Mouse (Mus musculus) macrophage (primary cell): Measurements from ENCODE around the gene Nfyc. TPM values are rescaled to one million over a fixed set of nuclear protein-coding genes. Genes with fewer than 3 reads are reported as not detected.

Experiments used
- H3K27ac ChIP-seq: fragments of 350-480 bp; formaldehyde crosslinking; 2 replicates; pipeline ENCODE4 v1.9.0; 2021
- H3K36me3 ChIP-seq: fragments of 350-480 bp; formaldehyde crosslinking; 2 replicates; pipeline ENCODE4 v1.9.0; 2021; ENCODE audit errors: inconsistent target
- H3K4me3 ChIP-seq: fragments of 350-480 bp; formaldehyde crosslinking; 2 replicates; pipeline ENCODE4 v1.9.0; 2021; ENCODE audit errors: inconsistent target
- H3K79me2 ChIP-seq: fragments of 350-480 bp; formaldehyde crosslinking; 2 replicates; pipeline ENCODE4 v1.9.0; 2021; ENCODE audit errors: inconsistent target
- WGBS: methylation state at CpG from one replicate; pipeline ENCODE4 v1.1.7; 2026; ENCODE audit warnings: inconsistent platforms; ENCODE audit not compliant: missing documents; 5-methylcytosine and 5-hydroxymethylcytosine counted together
- polyA plus RNA-seq: library from polyadenylated mRNA; stranded (reverse); fragments of 250-400 nt; gene quantifications from 3 replicates; pipeline ENCODE4 v1.2.4, GENCODE M21; 2018; ENCODE audit warnings: inconsistent platforms

The Nfyc gene
- polyA plus RNA-seq, 1 experiment from 2014 or later: 28.3 TPM

DNA sequence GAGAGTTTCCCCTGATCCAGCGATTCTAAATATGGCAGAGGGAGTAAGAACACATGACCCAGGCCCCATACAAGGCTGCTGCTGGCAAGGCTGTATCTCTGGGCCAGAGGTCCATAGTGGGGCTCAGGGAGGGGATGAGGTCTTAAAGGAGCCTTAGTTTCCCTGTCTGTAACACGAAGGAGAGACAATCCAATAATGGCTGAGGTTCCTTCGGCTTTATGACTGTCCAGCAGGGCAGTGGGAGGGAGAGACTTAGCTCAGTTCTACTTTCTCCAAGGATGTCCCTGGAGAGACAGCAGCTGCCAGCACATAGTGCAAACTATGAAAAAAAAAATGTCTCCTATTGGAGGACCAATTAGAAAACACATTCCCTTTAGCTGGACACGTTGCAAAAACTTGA, 105.2 kb downstream of the Nfyc start:
- Histone ChIP-seq H3K27ac (no peak overlapping the region), H3K4me3 (no peak overlapping the region), H3K79me2 (no peaks in the 10 kb centered on the region), H3K36me3 (no peaks in the 10 kb centered on the region)
- WGBS: 76% methylated on average over 4 of the region's 4 CpGs

- WGBS: 86% methylated on average over 5 of the region's 5 CpGs
- Histone ChIP-seq H3K79me2 (no peaks in the 10 kb centered on the region), H3K4me3 (no peak overlapping the region), H3K36me3 (no peaks in the 10 kb centered on the region), H3K27ac (no peak overlapping the region)
These were observed 105.8 kb downstream of the Nfyc start for GRCm38 (mm10) chr4:120725516-120726090.

DNA sequence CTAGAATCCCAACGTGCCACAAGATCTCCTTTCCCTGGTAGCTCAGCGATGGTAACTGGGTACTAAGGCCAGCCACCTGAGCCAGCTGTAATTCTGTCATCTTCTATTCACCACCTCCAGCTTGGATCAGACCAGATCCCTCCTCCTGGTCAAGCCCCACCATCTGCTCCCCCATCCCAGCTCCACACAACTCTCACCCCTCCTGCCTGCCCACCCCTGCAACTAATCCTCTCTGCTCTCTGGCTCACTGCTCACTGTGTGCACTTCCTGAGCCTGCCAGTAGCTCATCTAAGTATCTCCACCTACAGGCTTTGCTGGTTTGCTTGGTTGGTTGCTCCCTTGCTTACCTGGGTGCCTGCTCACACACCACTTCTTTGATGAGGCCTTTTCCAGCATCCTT, 109.8 kb downstream of the Nfyc start:
- Histone ChIP-seq H3K27ac (no peak overlapping the region), H3K79me2 (no peaks in the 10 kb centered on the region), H3K4me3 (no peak overlapping the region), H3K36me3 (no peaks in the 10 kb centered on the region)
- WGBS: 80% methylated on average over 2 of the region's 2 CpGs

- Histone ChIP-seq H3K79me2 (no peaks in the 10 kb centered on the region), H3K36me3 (no peaks in the 10 kb centered on the region), H3K4me3 (no peak overlapping the region), H3K27ac (no peak overlapping the region)
- WGBS: 27% methylated on average over 5 of the region's 5 CpGs
These were observed 112.2 kb downstream of the Nfyc start for GRCm38 (mm10) chr4:120719152-120719551.

DNA sequence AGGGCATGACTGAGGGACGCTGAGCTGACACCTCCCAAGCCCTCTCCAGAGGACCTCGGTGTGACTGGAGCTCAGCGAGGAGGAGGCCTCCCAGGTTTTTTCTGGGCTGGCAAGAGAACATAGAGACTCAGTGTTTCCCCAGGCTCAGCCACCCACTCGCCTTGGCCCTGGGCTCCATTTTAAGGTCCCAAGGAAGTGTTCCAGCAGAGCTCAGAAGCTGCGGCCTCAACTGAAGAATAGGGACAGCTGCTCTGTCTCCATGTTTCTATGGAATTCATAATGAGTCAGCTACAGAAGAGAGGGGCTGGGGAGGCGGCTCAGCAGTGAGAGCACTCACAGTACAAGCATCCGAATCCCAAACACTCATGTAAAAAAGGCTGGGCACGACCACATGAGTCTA, 113.8 kb downstream of the Nfyc start:
- WGBS: 95% methylated on average over 8 of the region's 8 CpGs

DNA sequence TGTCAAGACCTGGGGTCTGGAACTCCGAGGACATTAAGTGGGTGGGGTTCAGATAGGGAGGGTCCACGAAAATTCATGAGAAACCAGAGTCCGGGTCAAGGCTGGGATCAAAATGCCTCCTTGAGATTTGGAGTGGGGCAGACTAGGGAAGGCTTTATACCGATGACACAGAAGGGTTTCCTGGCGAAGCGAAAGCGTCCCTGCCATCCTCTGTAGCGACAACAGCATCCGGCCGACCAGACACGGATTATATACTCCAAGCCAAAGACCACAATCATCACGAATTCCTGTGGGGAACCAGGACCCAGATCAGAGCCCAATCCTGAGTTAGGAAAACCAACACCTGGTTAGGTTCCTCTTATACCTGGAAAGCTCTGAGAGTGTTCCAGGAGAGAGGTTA, 114.6 kb downstream of the Nfyc start:
- no peaks in the 10 kb centered on the region for H3K36me3 ChIP-seq
- no peak overlapping the region for H3K4me3 ChIP-seq
- WGBS: 19% methylated on average over 12 of the region's 12 CpGs
- H3K27ac ChIP-seq: no peak overlapping the region
- no peaks in the 10 kb centered on the region for H3K79me2 ChIP-seq

More for the DNA sequence above, 113.8 kb downstream of the Nfyc start:
- H3K27ac ChIP-seq: no peak overlapping the region
- H3K79me2 ChIP-seq: no peaks in the 10 kb centered on the region
- no peak overlapping the region for H3K4me3 ChIP-seq
- H3K36me3 ChIP-seq: no peaks in the 10 kb centered on the region

DNA sequence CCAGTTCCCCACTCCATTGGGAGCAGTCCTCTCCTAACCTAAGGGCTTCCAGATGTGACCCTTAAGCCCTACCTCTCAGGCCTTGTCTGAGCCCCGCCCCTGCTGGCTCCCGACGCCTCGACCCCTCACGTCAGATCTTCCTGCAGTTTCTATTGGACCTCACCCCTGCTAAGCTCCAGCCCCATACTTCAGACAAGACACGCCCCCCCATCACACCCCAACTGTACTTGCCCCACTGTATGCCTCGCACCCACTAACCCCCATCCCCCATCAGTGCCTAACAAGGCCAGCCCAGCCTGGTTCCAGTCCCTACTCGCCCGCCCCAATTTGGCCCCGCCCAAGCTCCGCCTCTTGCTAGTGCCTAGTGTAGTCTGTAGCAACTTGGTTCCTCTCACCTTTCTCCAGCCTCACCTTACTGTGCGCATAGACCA, 115.2 kb downstream of the Nfyc start:
- 4% methylated on average over 11 of the region's 12 CpGs for WGBS
- no peaks in the 10 kb centered on the region for H3K79me2 ChIP-seq
- H3K27ac ChIP-seq: no peak overlapping the region
- H3K4me3 ChIP-seq: no peak overlapping the region
- no peaks in the 10 kb centered on the region for H3K36me3 ChIP-seq

GRCm38 (mm10) chr4:120713856-120714497, 117.4 kb downstream of the Nfyc start:
- H3K27ac ChIP-seq: no peak overlapping the region
- no peaks in the 10 kb centered on the region for H3K36me3 ChIP-seq
- H3K4me3 ChIP-seq: no peak overlapping the region
- no peaks in the 10 kb centered on the region for H3K79me2 ChIP-seq
- WGBS: 51% methylated on average over 6 of the region's 6 CpGs

GRCm38 (mm10) chr4:120713021-120713420, 118.4 kb downstream of the Nfyc start:
- WGBS: 83% methylated on average over 6 of the region's 6 CpGs

DNA sequence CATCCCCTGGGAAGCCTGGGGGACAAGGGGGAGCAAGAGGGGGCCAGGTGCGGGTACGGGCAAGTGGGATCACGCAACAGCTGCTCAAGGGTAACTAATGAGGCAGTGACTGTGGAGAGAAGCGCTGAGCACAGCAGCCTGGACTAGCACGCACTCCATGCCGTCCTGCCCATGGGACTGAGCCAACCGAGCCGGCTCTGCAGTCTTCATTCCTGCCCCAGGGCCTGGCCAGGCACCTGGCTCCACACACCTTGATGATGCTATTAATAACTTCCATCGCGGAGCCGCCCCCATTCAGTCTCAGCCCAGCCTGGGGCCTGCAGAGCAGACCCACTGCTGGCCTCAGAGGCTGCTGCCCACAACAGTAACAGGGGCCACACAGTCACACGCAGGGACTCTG, 119.1 kb downstream of the Nfyc start:
- H3K79me2 ChIP-seq: no peaks in the 10 kb centered on the region
- no peak overlapping the region for H3K4me3 ChIP-seq
- no peaks in the 10 kb centered on the region for H3K36me3 ChIP-seq
- no peak overlapping the region for H3K27ac ChIP-seq
- WGBS: 92% methylated on average over 12 of the region's 12 CpGs

More at GRCm38 (mm10) chr4:120713021-120713420, 118.4 kb downstream of the Nfyc start:
- Histone ChIP-seq H3K27ac (no peak overlapping the region), H3K36me3 (no peaks in the 10 kb centered on the region), H3K79me2 (no peaks in the 10 kb centered on the region), H3K4me3 (no peak overlapping the region)

Other genes with a start within 250 kb of the Nfyc start
- gene Gm8439, start 242.8 kb downstream of the Nfyc start, polyA plus RNA-seq: not detected in 3 replicates
- gene Cited4, start 165.0 kb downstream of the Nfyc start, polyA plus RNA-seq: not detected in 3 replicates
- gene Kcnq4, start 83.0 kb downstream of the Nfyc start, polyA plus RNA-seq: not detected in 3 replicates
- gene Rims3, start 23.2 kb upstream of the Nfyc start, polyA plus RNA-seq: 0.49 to 0.67 TPM (median 0.54 TPM) in 3 replicates
- gene Exo5, start 93.4 kb upstream of the Nfyc start, polyA plus RNA-seq: 14.3 to 16.1 TPM (median 15.1 TPM) in 3 replicates
- 0.46 to 0.93 TPM (median 0.59 TPM) in 3 replicates for gene Zfp69, start 120.1 kb upstream of the Nfyc start, polyA plus RNA-seq
- 87.2 to 154 TPM (median 91.9 TPM) in 3 replicates for gene Smap2, start 185.7 kb upstream of the Nfyc start, polyA plus RNA-seq
- gene Col9a2, start 207.8 kb upstream of the Nfyc start, polyA plus RNA-seq: 0.04 TPM in 1 of 3 replicates, not detected in the others